Mouse (Mus musculus) large intestine, adult 2 months (tissue): ENCODE measurements at regions not wholly inside any gene's neighbourhood (a gene's known extent, or its start where the extent isn't known, plus 50 kb on each side); places are given as distances from the start of the nearest gene placed in this dataset.

Experiments used
- DNase-seq: peaks from one replicate; pipeline ENCODE4 v3.0.0-alpha.2; 2012; ENCODE audit warnings: low read depth, low spot score
- WGBS: fragments of 180-500 bp; shearing (Covaris S2); methylation state at CpG from one replicate; pipeline ENCODE4 v1.1.7; 2018; 5-methylcytosine and 5-hydroxymethylcytosine counted together

GRCm38 (mm10) chr13:37500668-37501286 is 155.8 kb downstream of the Ly86 start:
- 67% methylated on average over 4 of the region's 4 CpGs for WGBS
- DNase-seq: no peak

- DNase-seq: no peak
- WGBS: 94% methylated on average over 6 of the region's 6 CpGs
Observed at GRCm38 (mm10) chr13:37503449-37503848, 158.4 kb downstream of the Ly86 start.

- 48% methylated on average over 3 of the region's 3 CpGs for WGBS
- DNase-seq: no peak
Observed at GRCm38 (mm10) chr13:37503898-37504297, 158.9 kb downstream of the Ly86 start.

- 60% methylated on average over 10 of the region's 10 CpGs for WGBS
- DNase-seq: no peak
Observed at GRCm38 (mm10) chr13:37504373-37504772, 159.4 kb downstream of the Ly86 start.

- no peak for DNase-seq
- 75% methylated on average over 3 of the region's 3 CpGs for WGBS
Observed at GRCm38 (mm10) chr13:37505617-37506016, 160.6 kb downstream of the Ly86 start.

GRCm38 (mm10) chr13:37506046-37506445 is 161.0 kb downstream of the Ly86 start:
- DNase-seq: no peak
- 35% methylated on average over 10 of the region's 10 CpGs for WGBS

GRCm38 (mm10) chr13:37506701-37507100 is 161.7 kb downstream of the Ly86 start:
- WGBS: 29% methylated on average over 8 of the region's 8 CpGs
- DNase-seq: no peak

GRCm38 (mm10) chr13:37507146-37507545 is 162.1 kb downstream of the Ly86 start:
- no peak for DNase-seq
- 31% methylated on average over 5 of the region's 5 CpGs for WGBS

GRCm38 (mm10) chr13:37508385-37509351 is 163.7 kb downstream of the Ly86 start:
- WGBS: 15% methylated on average over 19 of the region's 19 CpGs
- no peak for DNase-seq

- DNase-seq: no peak
- 4% methylated on average over 12 of the region's 12 CpGs for WGBS
Observed at GRCm38 (mm10) chr13:37509352-37509851, 164.4 kb downstream of the Ly86 start.

- no peak for DNase-seq
- WGBS: 82% methylated on average over 6 of the region's 6 CpGs
Observed at GRCm38 (mm10) chr13:37510511-37510910, 165.5 kb downstream of the Ly86 start.

- WGBS: 63% methylated on average over 6 of the region's 6 CpGs
- DNase-seq: no peak
Observed at GRCm38 (mm10) chr13:37511006-37511405, 166.0 kb downstream of the Ly86 start.

- WGBS: 92% methylated on average over 4 of the region's 4 CpGs
- no peak for DNase-seq
Observed at GRCm38 (mm10) chr13:37511406-37511805, 166.4 kb downstream of the Ly86 start.

GRCm38 (mm10) chr13:37512781-37513180 is 167.8 kb downstream of the Ly86 start:
- WGBS: 35% methylated on average over 3 of the region's 3 CpGs
- DNase-seq: no peak

GRCm38 (mm10) chr13:37513206-37513904 is 168.3 kb downstream of the Ly86 start:
- no peak for DNase-seq
- 35% methylated on average over 2 of the region's 2 CpGs for WGBS

- 34% methylated on average over 23 of the region's 23 CpGs for WGBS
- DNase-seq: no peak
Observed at GRCm38 (mm10) chr13:37513905-37514607, 169.0 kb downstream of the Ly86 start.

GRCm38 (mm10) chr13:37514641-37515305 is 169.8 kb downstream of the Ly86 start:
- WGBS: 78% methylated on average over 12 of the region's 12 CpGs

GRCm38 (mm10) chr13:37517055-37517807 is 172.2 kb downstream of the Ly86 start:
- 40% methylated on average over 14 of the region's 14 CpGs for WGBS
- no peak for DNase-seq

More at GRCm38 (mm10) chr13:37514641-37515305, 169.8 kb downstream of the Ly86 start:
- DNase-seq: no peak
